16 mouse cellular contexts compared by ENCODE assay signal in genomic region chr10:108414936-108415635, GRCm38 (mm10).
"Had no signal": no experiment of that assay in that cellular context is flagged by ENCODE, and none has a peak within 500 bp of the region (broad histone marks: within the 10 kb centered on the region; RNA-seq: fewer than 3 reads in every experiment).

No protein-coding gene starts in this region.

- H3K4me2 ChIP-seq: intestine, embryonic 15.5 days; limb, embryonic 15.5 days; liver, embryonic 15.5 days; lung, embryonic 14.5 days; midbrain, embryonic 15.5 days; neural tube, embryonic 13.5 days; stomach, embryonic 15.5 days had no signal

- H3K27me3 ChIP-seq: intestine, embryonic 15.5 days; limb, embryonic 15.5 days; liver, embryonic 15.5 days; midbrain, embryonic 15.5 days; neural tube, embryonic 13.5 days; stomach, embryonic 15.5 days had no signal

- H3K4me1 ChIP-seq: intestine, embryonic 15.5 days; limb, embryonic 15.5 days; liver, embryonic 15.5 days; midbrain, embryonic 15.5 days; neural tube, embryonic 13.5 days; stomach, embryonic 15.5 days had no signal

- H3K27ac ChIP-seq: intestine, embryonic 15.5 days; kidney, postnatal 0 days; layer of hippocampus, adult 2 months; limb, embryonic 15.5 days; liver, embryonic 15.5 days; midbrain, embryonic 15.5 days; neural tube, embryonic 13.5 days; stomach, embryonic 15.5 days had no signal

- H3K9me3 ChIP-seq: intestine, embryonic 15.5 days; limb, embryonic 15.5 days; liver, embryonic 15.5 days; midbrain, embryonic 15.5 days; neural tube, embryonic 13.5 days; stomach, embryonic 15.5 days had no signal

- ATAC-seq: intestine, embryonic 15.5 days; midbrain, embryonic 15.5 days had no signal

- H3K36me3 ChIP-seq: intestine, embryonic 15.5 days; limb, embryonic 15.5 days; liver, embryonic 15.5 days; midbrain, embryonic 15.5 days; neural tube, embryonic 13.5 days; stomach, embryonic 15.5 days had no signal

- H3K9ac ChIP-seq: intestine, embryonic 15.5 days; limb, embryonic 15.5 days; liver, embryonic 15.5 days; lung, embryonic 14.5 days; midbrain, embryonic 15.5 days; neural tube, embryonic 13.5 days; stomach, embryonic 15.5 days had no signal

- H3K4me3 ChIP-seq: intestine, embryonic 15.5 days; layer of hippocampus, adult 2 months; limb, embryonic 15.5 days; liver, embryonic 15.5 days; midbrain, embryonic 15.5 days; neural tube, embryonic 13.5 days; stomach, embryonic 15.5 days had no signal

- DNase-seq: kidney, adult 8-10 months; kidney, postnatal 4 days; left cerebral cortex, postnatal 4 days; lung, embryonic 14.5 days; retina, postnatal 1 day; right cerebral cortex, postnatal 4 days; thymus, adult 2 months; thymus, postnatal 25 days had no signal
